Mouse (Mus musculus): Measurements from ENCODE around the gene Proca1.
A peak's percentile ranks its signal among the peaks of the same experiment; 100 is the strongest.

Gene Proca1

DNA sequence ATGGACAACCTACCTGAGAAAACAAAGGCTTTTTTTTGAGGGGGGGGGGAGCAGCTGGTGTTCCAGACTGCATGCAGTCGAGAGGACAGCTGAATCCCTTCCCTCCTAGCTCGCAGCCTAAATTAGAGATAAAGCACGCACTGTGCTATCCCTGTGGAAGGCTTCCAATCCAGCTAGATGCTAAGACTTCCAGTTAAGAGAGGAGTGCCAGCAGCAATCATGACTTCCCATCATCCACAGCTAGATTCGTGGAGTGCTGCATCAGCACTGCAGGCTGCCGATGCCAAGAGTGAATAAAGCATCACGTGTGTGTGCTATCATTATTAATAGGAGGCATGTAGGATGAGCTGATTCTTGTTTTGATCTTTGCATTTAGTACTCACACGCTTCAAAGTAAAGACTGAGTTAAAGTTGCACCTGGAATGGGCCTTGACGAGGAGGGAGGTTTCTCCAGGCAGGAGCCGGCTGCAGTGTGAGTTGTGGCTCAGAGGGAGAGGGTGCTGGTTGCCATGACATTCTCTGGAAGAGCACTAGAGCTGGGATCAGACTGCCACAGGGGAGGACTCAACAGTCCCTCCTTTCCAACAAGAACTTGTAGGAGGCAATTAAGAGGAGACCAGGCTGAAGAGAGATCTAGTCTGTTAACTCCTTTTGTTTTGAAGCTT, 47.1 kb downstream of the Proca1 start:
- no peak for DNase-seq

GRCm38 (mm10) chr11:78245261-78245626, 52.1 kb downstream of the Proca1 start:
- no peak for DNase-seq

DNA sequence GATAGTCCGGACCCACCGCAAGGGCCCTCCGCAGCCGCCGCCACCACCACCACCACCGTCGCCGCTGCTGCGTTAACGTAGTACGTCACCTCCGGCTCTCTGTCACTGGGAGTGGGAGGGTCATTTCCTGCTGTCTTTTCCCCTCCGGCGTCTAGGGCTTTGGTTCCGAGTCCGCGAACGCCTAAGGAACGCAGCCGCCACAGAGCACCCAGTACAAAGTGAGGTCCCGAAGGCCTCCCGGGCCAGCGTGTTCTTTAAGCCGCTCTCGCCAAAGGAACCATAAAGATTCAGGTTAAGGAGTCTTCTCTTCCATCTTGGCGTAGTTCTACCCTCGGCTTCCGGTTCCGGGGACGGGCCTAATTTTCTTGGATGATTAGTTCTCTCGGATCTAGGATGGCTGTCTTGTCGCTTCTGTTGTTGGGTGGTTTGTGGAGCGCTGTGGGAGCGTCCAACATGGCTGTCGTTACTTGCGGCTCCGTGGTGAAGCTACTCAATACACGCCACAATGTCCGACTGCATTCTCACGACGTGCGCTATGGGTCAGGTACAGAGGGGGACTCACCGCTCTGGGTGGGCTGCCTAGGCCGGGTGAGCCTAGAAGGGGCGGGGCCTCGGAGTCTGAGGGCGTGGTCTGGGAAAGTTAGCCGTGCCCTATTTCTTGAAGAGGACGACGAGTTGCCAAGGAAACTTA, 52.6 kb downstream of the Proca1 start, which contains the start of the genes Sdf2 and Supt6:
TSS of gene Sdf2 (plus strand) at position 120 of the 691 bp plus-strand sequence.
TSS of gene Supt6 (minus strand) at position 361 of the 691 bp plus-strand sequence.
- DNase-seq, result peak; percentile 88

- no peak for DNase-seq
Observed at GRCm38 (mm10) chr11:78246318-78247011, 53.3 kb downstream of the Proca1 start.

- no peak for DNase-seq
Observed at GRCm38 (mm10) chr11:78247012-78247348, 53.8 kb downstream of the Proca1 start.

GRCm38 (mm10) chr11:78247727-78248140, 54.5 kb downstream of the Proca1 start:
- DNase-seq, result no peak

All from thymus, postnatal 25 days (tissue).